Mouse (Mus musculus) heart, adult 2 months (tissue): ENCODE measurements around the gene Mat1a. TPM values are rescaled to one million over a fixed set of nuclear protein-coding genes. Genes with fewer than 3 reads are reported as not detected.

Source experiments
- DNase-seq, 2 experiments: peaks; one replicate each; pipeline ENCODE4 v3.0.0; 2021
- H3K27ac ChIP-seq: fragments of 200-600 bp; 2 replicates; pipeline ENCODE4 v1.8.1; 2022
- H3K27me3 ChIP-seq: fragments of 200-500 bp; 2 replicates; pipeline ENCODE4 v1.6.1; 2012; ENCODE audit warnings: mild to moderate bottlenecking, low read length, inconsistent platforms, mixed read lengths; ENCODE audit not compliant: control insufficient read depth, insufficient read depth
- H3K36me3 ChIP-seq: fragments of 200-500 bp; 2 replicates; pipeline ENCODE4 v1.6.1; 2012; ENCODE audit warnings: low read length, inconsistent platforms; ENCODE audit not compliant: control insufficient read depth, insufficient read depth
- H3K4me1 ChIP-seq: fragments of 200-500 bp; 2 replicates; pipeline ENCODE4 v1.6.1; 2011; ENCODE audit warnings: low read length; ENCODE audit not compliant: control insufficient read depth, insufficient read depth
- H3K4me3 ChIP-seq: fragments of 200-600 bp; 2 replicates; pipeline ENCODE4 v1.8.1; 2022
- H3K79me2 ChIP-seq: fragments of 200-500 bp; replicated peaks from 2 replicates; pipeline ENCODE4 v1.6.1; 2012; ENCODE audit warnings: mild to moderate bottlenecking, inconsistent platforms, low read length, moderate library complexity, mixed read lengths; ENCODE audit not compliant: control insufficient read depth, insufficient read depth
- H3K9ac ChIP-seq: fragments of 200-500 bp; 2 replicates; pipeline ENCODE4 v1.6.1; 2012; ENCODE audit warnings: low read depth, mild to moderate bottlenecking, control low read depth, inconsistent platforms, low read length, mixed read lengths
- CTCF ChIP-seq: fragments of 200-600 bp; IDR thresholded peaks from 2 replicates; pipeline ENCODE4 v1.8.1; 2022; ENCODE audit warnings: antibody characterized with exemption, mild to moderate bottlenecking, moderate library complexity
- EP300 ChIP-seq: fragments of 200-500 bp; IDR thresholded peaks from 2 replicates; pipeline ENCODE4 v1.6.1; 2011; ENCODE audit warnings: low read depth, low read length, control low read depth; ENCODE audit not compliant: insufficient read depth
- POLR2A ChIP-seq: fragments of 200-500 bp; IDR thresholded peaks from 2 replicates; pipeline ENCODE4 v1.6.1; 2011; ENCODE audit warnings: mild to moderate bottlenecking, low read depth, low read length, control low read depth; ENCODE audit not compliant: insufficient read depth
- WGBS: fragments of 180-500 bp; shearing (Covaris S2); methylation state at CpG from one replicate; pipeline ENCODE4 v1.1.7; 2018; 5-methylcytosine and 5-hydroxymethylcytosine counted together
- intact Hi-C: fragments of 180-260 bp; cut with DNase I; formaldehyde crosslinking; loops from one replicate; pipeline ENCODE4 v1.15.1; 2025
- polyA plus RNA-seq: library from polyadenylated mRNA; depleted of rRNA; stranded (reverse); fragments of >200 nt; gene quantifications from 2 replicates; pipeline ENCODE4 v1.2.3, GENCODE M21; 2012
- total RNA-seq, 2 experiments: library from RNA; stranded (reverse); gene quantifications; 2 replicates each; pipeline ENCODE4 v1.2.3; 2021

Mat1a gene
- total and polyA plus RNA-seq, 3 experiments: 0.21 TPM; not detected in 2

GRCm38 (mm10) chr14:41124683-41125082 lies 19.8 kb downstream of the Mat1a start:
- no peaks in the 10 kb centered on the region for H3K4me1 ChIP-seq
- no peak overlapping the region for H3K4me3 ChIP-seq
- H3K79me2 ChIP-seq: no peaks in the 10 kb centered on the region
- no peak overlapping the region for H3K27ac ChIP-seq
- TF ChIP-seq CTCF (no peak), EP300 (no peak), POLR2A (no peak)
- DNase-seq: no peak
- H3K27me3 ChIP-seq: no peaks in the 10 kb centered on the region
- intact Hi-C loops: no loop called here
- no peaks in the 10 kb centered on the region for H3K36me3 ChIP-seq
- WGBS: 76% methylated on average over 5 of the region's 5 CpGs
- H3K9ac ChIP-seq: no peak overlapping the region

GRCm38 (mm10) chr14:41127997-41128396 lies 23.2 kb downstream of the Mat1a start:
- no peaks in the 10 kb centered on the region for H3K79me2 ChIP-seq
- no peak for DNase-seq
- no peaks in the 10 kb centered on the region for H3K27me3 ChIP-seq
- H3K4me1 ChIP-seq: no peaks in the 10 kb centered on the region
- intact Hi-C loops: no loop called here
- H3K36me3 ChIP-seq: no peaks in the 10 kb centered on the region
- no peak overlapping the region for H3K9ac ChIP-seq
- WGBS: 14% methylated on average over 4 of the region's 4 CpGs
- TF ChIP-seq CTCF (peak; percentile 71), POLR2A (no peak)
- no peak overlapping the region for H3K4me3 ChIP-seq
- no peak overlapping the region for H3K27ac ChIP-seq

DNA sequence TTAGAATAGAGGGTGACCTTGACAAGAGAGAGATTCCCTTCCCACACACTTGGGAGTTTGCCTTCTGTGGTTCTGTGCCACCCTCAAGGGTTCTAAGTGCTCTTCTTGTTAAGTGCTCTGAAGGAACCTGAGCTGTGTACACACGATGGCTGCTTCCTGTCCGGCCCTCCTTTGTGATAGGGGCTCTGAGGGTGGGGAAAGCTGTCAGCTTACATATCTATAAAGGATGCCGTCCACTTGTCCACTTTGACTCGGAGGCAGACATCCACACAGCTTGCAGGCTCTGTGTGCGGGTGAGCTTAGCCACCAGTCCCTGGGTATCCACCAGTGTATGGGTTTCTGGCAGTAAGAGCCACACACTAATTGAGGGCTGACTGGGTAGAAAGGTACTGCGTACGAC lies 26.7 kb downstream of the Mat1a start, which contains the start of gene Sftpa1:
Gene Sftpa1, plus strand, starts transcription at position 243 of the 400 bp plus-strand sequence.
- H3K36me3 ChIP-seq: no peaks in the 10 kb centered on the region
- H3K27me3 ChIP-seq: no peaks in the 10 kb centered on the region
- no peak within 1 kb of the TSS for H3K4me3 ChIP-seq
- H3K4me1 ChIP-seq: no peaks in the 10 kb centered on the region
- intact Hi-C loops: no loop called here
- H3K27ac ChIP-seq: no peak within 1 kb of the TSS
- H3K79me2 ChIP-seq: no peaks in the 10 kb centered on the region
- WGBS: 45% methylated on average over 7 of the region's 7 CpGs
- DNase-seq: no peak
- H3K9ac ChIP-seq: no peak within 1 kb of the TSS
- TF ChIP-seq CTCF (no peak), EP300 (no peak), POLR2A (no peak)

DNA sequence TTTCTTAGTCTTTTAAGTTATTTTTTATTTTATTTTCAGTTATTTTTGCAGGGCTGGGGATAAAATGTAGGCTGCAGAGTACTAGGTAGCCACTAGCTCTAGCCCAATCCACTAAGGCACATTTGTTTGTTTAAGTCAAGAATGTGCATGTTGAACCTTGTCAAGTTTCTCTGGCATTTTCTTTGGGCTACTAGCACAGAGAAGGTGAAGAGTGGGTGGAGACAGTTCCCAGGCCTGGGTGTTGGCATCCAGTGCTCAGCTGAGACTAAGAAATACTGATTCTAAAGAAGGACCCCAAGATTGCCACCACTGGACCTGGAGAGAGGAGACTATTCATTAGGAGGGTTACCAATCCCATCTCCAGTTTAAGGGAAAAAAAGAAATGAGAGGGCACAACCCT lies 32.2 kb downstream of the Mat1a start:
- Histone ChIP-seq H3K79me2 (no peaks in the 10 kb centered on the region), H3K9ac (no peak overlapping the region), H3K4me3 (no peak overlapping the region), H3K4me1 (no peaks in the 10 kb centered on the region), H3K27ac (no peak overlapping the region), H3K27me3 (no peaks in the 10 kb centered on the region), H3K36me3 (no peaks in the 10 kb centered on the region)
- intact Hi-C loops: no loop called here
- TF ChIP-seq CTCF (no peak), EP300 (no peak), POLR2A (no peak)
- DNase-seq: no peak

DNA sequence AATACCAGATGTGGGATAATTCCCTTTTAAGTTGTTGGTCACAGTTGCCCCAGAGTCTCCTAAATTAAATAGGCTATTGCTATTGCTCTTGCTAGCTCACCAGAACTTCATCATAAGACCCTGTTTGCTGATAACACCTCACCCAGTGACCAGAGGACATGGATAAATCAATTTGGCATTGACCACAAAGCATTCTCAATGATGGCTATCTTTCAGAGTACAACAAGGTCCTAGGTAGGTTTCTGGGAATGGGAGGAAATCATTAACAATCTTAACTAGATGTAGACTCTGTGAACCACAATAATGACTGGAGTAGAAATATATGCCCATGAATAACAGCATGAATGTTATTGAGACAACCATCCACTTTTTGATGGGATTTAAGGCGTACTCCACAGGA lies 35.9 kb downstream of the Mat1a start:
- DNase-seq: no peak
- TF ChIP-seq CTCF (no peak), EP300 (no peak), POLR2A (no peak)
- Histone ChIP-seq H3K27ac (no peak overlapping the region), H3K27me3 (no peaks in the 10 kb centered on the region), H3K79me2 (no peaks in the 10 kb centered on the region), H3K9ac (no peak overlapping the region), H3K4me3 (no peak overlapping the region), H3K36me3 (no peaks in the 10 kb centered on the region), H3K4me1 (no peaks in the 10 kb centered on the region)
- intact Hi-C loops: no loop called here
- WGBS: 88% methylated on average over 1 of the region's 1 CpGs

DNA sequence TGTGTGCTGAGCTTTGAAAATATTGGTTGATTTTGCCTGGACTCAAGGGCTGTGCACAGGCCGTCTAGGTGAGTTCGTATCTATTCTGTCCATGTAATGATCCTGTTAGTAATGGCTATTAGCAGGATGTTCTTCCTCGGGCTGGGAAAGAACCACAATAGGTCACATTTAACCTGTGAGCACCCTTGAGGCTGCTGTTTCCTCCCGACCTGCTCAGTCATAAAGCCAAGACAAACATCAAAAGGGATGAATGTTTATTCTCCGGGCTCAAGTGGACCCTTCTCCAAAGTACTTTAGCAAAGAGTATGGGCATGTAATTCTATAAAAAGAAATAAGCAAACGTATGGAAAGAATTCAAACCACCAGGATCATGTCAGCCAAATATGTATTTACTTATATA lies 41.2 kb downstream of the Mat1a start:
- TF ChIP-seq CTCF (no peak), POLR2A (no peak), EP300 (no peak)
- H3K27ac ChIP-seq: no peak overlapping the region
- no peak overlapping the region for H3K4me3 ChIP-seq
- DNase-seq: no peak
- WGBS: 33% methylated on average over 6 of the region's 6 CpGs
- intact Hi-C loops: no loop called here
- no peaks in the 10 kb centered on the region for H3K4me1 ChIP-seq
- no peaks in the 10 kb centered on the region for H3K27me3 ChIP-seq
- no peak overlapping the region for H3K9ac ChIP-seq
- H3K36me3 ChIP-seq: no peaks in the 10 kb centered on the region
- H3K79me2 ChIP-seq: no peaks in the 10 kb centered on the region
